8 mouse cellular contexts compared by ENCODE assay signal in the genomic region with DNA sequence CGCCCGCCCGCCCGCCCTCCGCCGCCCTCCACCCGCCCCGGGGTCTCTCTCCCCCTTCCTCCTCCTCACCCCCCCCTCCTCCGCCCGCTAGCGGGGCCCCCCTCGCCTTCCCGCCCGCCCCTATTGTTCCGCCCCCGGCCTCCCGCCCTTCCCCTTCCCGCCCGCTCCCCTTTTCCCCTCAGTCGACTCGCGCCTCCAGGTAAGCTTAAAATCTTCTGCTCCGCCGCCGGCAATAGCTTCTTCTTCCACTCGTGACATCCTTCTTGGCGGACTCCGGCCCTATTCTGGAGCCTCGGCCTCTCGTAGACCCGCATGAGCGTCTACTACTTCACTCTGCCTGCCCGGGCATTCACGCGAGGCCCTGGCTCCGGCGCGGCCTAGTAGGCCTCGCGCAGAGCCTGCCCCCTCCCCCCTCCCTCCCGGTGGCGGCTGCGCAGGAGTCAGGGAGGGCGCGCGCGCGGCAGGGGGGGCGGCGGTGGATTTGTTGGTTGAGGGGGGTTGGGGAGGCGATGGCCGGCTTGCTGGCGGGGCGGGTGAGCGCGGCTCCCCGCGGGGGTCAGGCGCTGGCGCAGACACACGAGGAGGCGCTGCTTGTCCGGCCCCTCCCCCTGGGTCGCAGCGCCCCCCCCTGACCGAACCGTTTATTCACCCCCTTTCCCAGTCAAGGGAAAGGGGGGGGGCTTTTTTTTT. TPM values are rescaled to one million over a fixed set of nuclear protein-coding genes. Genes with fewer than 3 reads are reported as not detected.
DNase-seq lines count a peak whose midpoint lies in the region; ATAC-seq and TF ChIP-seq lines count a peak whose summit lies in the region.

No protein-coding gene starts in this region.

- H3K4me1 ChIP-seq in cortical plate, adult 2 months (ENCODE audit: control insufficient read depth, insufficient read depth, low read length): peaks cover 3% of the 10 kb centered on the region; the same call in 1 of the 2 replicates

- H3K4me3 ChIP-seq in cortical plate, adult 2 months (ENCODE audit: insufficient read depth, low read length): peak overlapping the region; percentile 82

- H3K27ac ChIP-seq in cortical plate, adult 2 months (ENCODE audit: insufficient read depth, low read length): peak overlapping the region; percentile 92

- TF ChIP-seq CTCF in cortical plate, adult 2 months (IDR thresholded peaks at IDR 0.05; ENCODE audit: extremely low read depth, insufficient read depth, low read length): no peak

- peak; percentile 27 for ATAC-seq in inflammation-experienced regulatory T-cells, adult 6 months
- peak; percentile 53 for ATAC-seq in megakaryocyte, adult 5-6 weeks (ENCODE audit: poor library complexity, severe bottlenecking)

- DNase-seq in ZHBTc4 (ENCODE audit: low read depth, low spot score): peak; percentile 91
- DNase-seq in gastrocnemius, postnatal 10 days: peak; percentile 85
- peak; percentile 23 to 67 for DNase-seq in left cerebral cortex, adult 9 months (ENCODE audit: low spot score in 2 of 2)
- peak; percentile 77 for DNase-seq in right cerebral cortex, adult 18-20 months
- peak; percentile 73 to 84 for DNase-seq in urinary bladder, adult 18-20 months (ENCODE audit: low spot score in 2 of 2)

- 0 out of 2 replicates have a peak, but pooled peaks have one; percentile 4 for TF ChIP-seq POLR2A in cortical plate, adult 2 months (IDR thresholded peaks at IDR 0.05; ENCODE audit: extremely low read depth, insufficient read depth, low read length)

RNA-seq across cellular contexts. Expression of gene Pcbp2, which starts 0.4 kb away (rescaled TPM):
- polyA plus RNA-seq in cortical plate, adult 2 months (2012; rRNA removed): 415 and 432 TPM in 2 replicates
- 100 to 1,000 TPM; 476 to 508 TPM for total RNA-seq in gastrocnemius, postnatal 10 days (2021)
- polyA plus RNA-seq in inflammation-experienced regulatory T-cells, adult 6 months (2017; shearing (Covaris generic)): 100 to 1,000 TPM; 156 to 225 (median 201) TPM
- 705 and 801 TPM in 2 replicates for total RNA-seq in megakaryocyte, adult 5-6 weeks (2015)
- 156 and 205 TPM in 2 replicates for total RNA-seq in megakaryocyte, adult 5-6 weeks (2017)

RNA-seq across cellular contexts. Expression of gene Prr13, which starts 11.9 kb away (rescaled TPM):
- 85.6 and 90.3 TPM in 2 replicates for polyA plus RNA-seq in cortical plate, adult 2 months (2012; rRNA removed)
- total RNA-seq in gastrocnemius, postnatal 10 days (2021): 10 to 100 TPM; 11.3 to 14.5 TPM
- 1,000 to 10,000 TPM; 1,063 to 1,565 (median 1,138) TPM for polyA plus RNA-seq in inflammation-experienced regulatory T-cells, adult 6 months (2017; shearing (Covaris generic))
- total RNA-seq in megakaryocyte, adult 5-6 weeks (2015): 306 and 344 TPM in 2 replicates
- 197 and 215 TPM in 2 replicates for total RNA-seq in megakaryocyte, adult 5-6 weeks (2017)

RNA-seq across cellular contexts. Expression of gene Amhr2, which starts 25.6 kb away (rescaled TPM):
- polyA plus RNA-seq in cortical plate, adult 2 months (2012; rRNA removed): 1.2 and 1.4 TPM in 2 replicates
- total RNA-seq in gastrocnemius, postnatal 10 days (2021): 1 to 10 TPM; 4.1 to 5.8 TPM
- polyA plus RNA-seq in inflammation-experienced regulatory T-cells, adult 6 months (2017; shearing (Covaris generic)): not detected
- total RNA-seq in megakaryocyte, adult 5-6 weeks (2015): not detected in 2 replicates
- not detected in 2 replicates for total RNA-seq in megakaryocyte, adult 5-6 weeks (2017)

RNA-seq across cellular contexts. Expression of gene Gm10337, which starts 32.8 kb away (rescaled TPM):
- not detected in 2 replicates for polyA plus RNA-seq in cortical plate, adult 2 months (2012; rRNA removed)
- not detected for total RNA-seq in gastrocnemius, postnatal 10 days (2021)
- polyA plus RNA-seq in inflammation-experienced regulatory T-cells, adult 6 months (2017; shearing (Covaris generic)): not detected
- total RNA-seq in megakaryocyte, adult 5-6 weeks (2015): not detected in 2 replicates
- not detected in 2 replicates for total RNA-seq in megakaryocyte, adult 5-6 weeks (2017)

RNA-seq across cellular contexts. Expression of gene Map3k12, which starts 46.1 kb away (rescaled TPM):
- polyA plus RNA-seq in cortical plate, adult 2 months (2012; rRNA removed): 98.9 and 105 TPM in 2 replicates
- total RNA-seq in gastrocnemius, postnatal 10 days (2021): 1 to 10 TPM; 3.8 to 4.9 TPM
- 1 to 10 TPM; 6.6 to 10.0 (median 7.5) TPM for polyA plus RNA-seq in inflammation-experienced regulatory T-cells, adult 6 months (2017; shearing (Covaris generic))
- 0.09 and 0.27 TPM in 2 replicates for total RNA-seq in megakaryocyte, adult 5-6 weeks (2015)
- 0.33 and 0.85 TPM in 2 replicates for total RNA-seq in megakaryocyte, adult 5-6 weeks (2017)

Comparison
In these comparisons a context has a peak if more than half of its experiments do, and no peak if none do; other contexts are left out.
1. Peak in every context shown above with its lines: DNase-seq, ATAC-seq, H3K4me3 ChIP-seq and H3K27ac ChIP-seq.
2. RNA of gene Prr13, which starts 11.9 kb away (total RNA-seq): 197 to 344 TPM in megakaryocyte, adult 5-6 weeks; 11.3 to 14.5 TPM in gastrocnemius, postnatal 10 days; every median in the first group is over 10 times any median in the second.
3. RNA of gene Amhr2, which starts 25.6 kb away (total RNA-seq): 4.1 to 5.8 TPM in gastrocnemius, postnatal 10 days; not detected in megakaryocyte, adult 5-6 weeks; every median in the first group is over 4 times any median in the second.